Mouse (Mus musculus): Measurements from ENCODE around the gene Fam222b. TPM values are rescaled to one million over a fixed set of nuclear protein-coding genes. Genes with fewer than 3 reads are reported as not detected.

Fam222b gene
- polyA plus RNA-seq, 1 experiment from 2014 or later: 27.6 TPM

GRCm38 (mm10) chr11:78163681-78164603, 69.5 kb downstream of the Fam222b start:
- peaks cover 48% of the 10 kb centered on the region for H3K36me3 ChIP-seq
- peak overlapping the region; percentile 99 for H3K27ac ChIP-seq (replicated peaks)
- WGBS: under 1% methylated on average over 22 of the region's 22 CpGs
- H3K4me1 ChIP-seq: peaks cover 54% of the 10 kb centered on the region
- no peaks in the 10 kb centered on the region for H3K9me3 ChIP-seq (replicated peaks)
- H3K4me3 ChIP-seq: peak overlapping the region; percentile 99
- DNase-seq (ENCODE audit: low spot score): peak; percentile 85
- H3K27me3 ChIP-seq (ENCODE audit: low read depth, poor library complexity, severe bottlenecking): peaks cover 22% of the 10 kb centered on the region; the same call in 1 of the 2 replicates

DNA sequence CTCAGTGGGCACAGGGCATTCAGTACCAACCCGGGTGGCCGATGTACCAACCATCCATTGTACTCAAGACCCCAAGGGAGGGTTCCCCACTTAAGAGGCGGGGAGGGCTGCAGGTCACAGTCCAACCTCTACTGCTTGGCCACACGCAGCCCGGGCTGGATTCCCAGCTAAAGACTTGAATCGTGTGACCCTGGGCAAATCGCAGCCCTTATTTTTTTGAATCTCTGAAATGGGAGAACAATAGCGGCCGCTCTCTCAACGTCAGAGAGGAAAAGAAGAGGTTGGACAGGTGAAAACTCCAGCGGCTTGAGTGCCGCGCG, 70.1 kb downstream of the Fam222b start:
- peak overlapping the region; percentile 99 for H3K4me3 ChIP-seq
- H3K9me3 ChIP-seq (replicated peaks): no peaks in the 10 kb centered on the region
- peaks cover 52% of the 10 kb centered on the region for H3K4me1 ChIP-seq
- H3K36me3 ChIP-seq: peaks cover 41% of the 10 kb centered on the region
- H3K27me3 ChIP-seq (ENCODE audit: low read depth, poor library complexity, severe bottlenecking): peaks cover 22% of the 10 kb centered on the region; the same call in 1 of the 2 replicates
- H3K27ac ChIP-seq (replicated peaks): peak overlapping the region; percentile 99
- WGBS: under 1% methylated on average over 14 of the region's 14 CpGs
- DNase-seq (ENCODE audit: low spot score): peak; percentile 48

GRCm38 (mm10) chr11:78164924-78165760, 70.7 kb downstream of the Fam222b start, which contains the start of gene Traf4:
Gene Traf4, minus strand, starts transcription at chr11:78165589.
- Histone ChIP-seq H3K9me3 (replicated peaks) (no peaks in the 10 kb centered on the region), H3K4me1 (peaks cover 51% of the 10 kb centered on the region), H3K27ac (replicated peaks) (peak within 1 kb of the TSS; percentile 99), H3K27me3 (ENCODE audit: low read depth, poor library complexity, severe bottlenecking) (peaks cover 22% of the 10 kb centered on the region; the same call in 1 of the 2 replicates), H3K36me3 (peaks cover 36% of the 10 kb centered on the region), H3K4me3 (peak within 1 kb of the TSS; percentile 99)
- 0% methylated on average over 78 of the region's 78 CpGs for WGBS
- DNase-seq (ENCODE audit: low spot score): peak; percentile 90

- Histone ChIP-seq H3K4me1 (peaks cover 51% of the 10 kb centered on the region), H3K36me3 (peaks cover 30% of the 10 kb centered on the region), H3K4me3 (peak overlapping the region; percentile 99), H3K9me3 (replicated peaks) (no peaks in the 10 kb centered on the region), H3K27ac (replicated peaks) (peak overlapping the region; percentile 99), H3K27me3 (ENCODE audit: low read depth, poor library complexity, severe bottlenecking) (peaks cover 22% of the 10 kb centered on the region; the same call in 1 of the 2 replicates)
- DNase-seq (ENCODE audit: low spot score): no peak
- 3% methylated on average over 16 of the region's 16 CpGs for WGBS
Measured at GRCm38 (mm10) chr11:78165761-78166109, 71.3 kb downstream of the Fam222b start.

DNA sequence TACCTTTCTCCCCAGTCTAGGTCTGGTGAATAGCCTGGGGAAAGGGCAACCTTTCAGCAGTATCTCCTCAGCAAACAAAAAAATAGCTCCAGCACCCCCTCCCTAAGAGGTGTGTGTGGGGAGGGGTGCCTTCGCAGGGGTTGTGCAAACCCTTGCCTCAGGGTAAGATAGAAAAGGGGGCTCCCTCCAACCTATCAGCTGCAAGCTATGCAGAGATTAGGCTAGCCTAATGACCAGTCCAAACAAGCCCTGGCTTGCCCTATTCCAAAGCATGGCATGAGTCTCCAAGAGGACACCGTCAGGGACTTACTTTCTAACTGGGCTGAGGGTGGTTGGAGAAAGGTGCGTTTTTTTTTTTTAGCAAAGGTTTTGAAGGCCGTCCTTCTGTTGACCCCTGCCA, 71.7 kb downstream of the Fam222b start:
- Histone ChIP-seq H3K4me1 (peaks cover 49% of the 10 kb centered on the region), H3K27me3 (ENCODE audit: low read depth, poor library complexity, severe bottlenecking) (peaks cover 22% of the 10 kb centered on the region; the same call in 1 of the 2 replicates), H3K36me3 (peaks cover 25% of the 10 kb centered on the region), H3K9me3 (replicated peaks) (no peaks in the 10 kb centered on the region), H3K27ac (replicated peaks) (peak overlapping the region; percentile 99), H3K4me3 (peak overlapping the region; percentile 99)
- no peak for DNase-seq (ENCODE audit: low spot score)
- 51% methylated on average over 4 of the region's 4 CpGs for WGBS

- DNase-seq (ENCODE audit: low spot score): no peak
Measured at GRCm38 (mm10) chr11:78166640-78167039, 72.2 kb downstream of the Fam222b start.

DNA sequence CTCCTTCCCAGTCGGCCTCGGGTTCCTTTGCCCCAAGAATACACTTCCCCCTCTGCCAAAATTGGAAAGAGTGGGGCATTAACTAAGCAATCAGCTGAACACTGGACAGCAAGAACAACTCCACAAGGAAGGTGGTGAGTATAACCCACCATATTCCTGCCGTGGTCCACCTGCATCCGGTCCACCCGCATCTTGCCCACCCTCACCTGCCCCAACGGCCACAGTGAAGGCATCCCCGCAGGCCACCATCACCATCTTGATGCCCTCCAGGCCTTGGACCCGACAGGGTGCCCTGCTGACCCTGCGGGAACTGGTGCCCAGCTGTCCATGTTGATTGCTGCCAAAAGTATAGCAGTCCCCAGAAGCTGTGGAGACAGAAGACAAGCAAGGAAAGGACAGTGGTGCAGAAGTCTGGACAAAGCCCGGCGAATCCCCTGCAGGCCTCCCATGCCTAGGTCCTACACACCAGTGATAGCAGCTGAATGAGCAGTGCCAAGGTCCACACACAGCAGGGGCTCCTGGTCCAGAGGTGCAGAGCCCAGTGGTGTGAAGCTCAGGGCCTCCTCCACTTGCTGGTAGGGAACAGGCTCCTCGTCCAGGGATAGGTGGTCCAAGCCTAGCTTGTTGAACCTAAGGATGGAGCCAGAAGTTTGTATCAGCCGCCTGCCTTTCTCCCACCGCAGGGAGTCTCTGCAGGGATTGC, 72.9 kb downstream of the Fam222b start:
- H3K27ac ChIP-seq (replicated peaks): no peak overlapping the region
- H3K4me3 ChIP-seq: no peak overlapping the region
- WGBS: 84% methylated on average over 14 of the region's 14 CpGs

More at GRCm38 (mm10) chr11:78166640-78167039, 72.2 kb downstream of the Fam222b start:
- H3K4me1 ChIP-seq: peaks cover 47% of the 10 kb centered on the region
- peaks cover 21% of the 10 kb centered on the region for H3K36me3 ChIP-seq
- no peaks in the 10 kb centered on the region for H3K9me3 ChIP-seq (replicated peaks)
- no peak overlapping the region; the same call in 1 of the 2 replicates for H3K4me3 ChIP-seq
- H3K27ac ChIP-seq (replicated peaks): no peak overlapping the region
- 76% methylated on average over 6 of the region's 6 CpGs for WGBS
- peaks cover 22% of the 10 kb centered on the region; the same call in 1 of the 2 replicates for H3K27me3 ChIP-seq (ENCODE audit: low read depth, poor library complexity, severe bottlenecking)

DNA sequence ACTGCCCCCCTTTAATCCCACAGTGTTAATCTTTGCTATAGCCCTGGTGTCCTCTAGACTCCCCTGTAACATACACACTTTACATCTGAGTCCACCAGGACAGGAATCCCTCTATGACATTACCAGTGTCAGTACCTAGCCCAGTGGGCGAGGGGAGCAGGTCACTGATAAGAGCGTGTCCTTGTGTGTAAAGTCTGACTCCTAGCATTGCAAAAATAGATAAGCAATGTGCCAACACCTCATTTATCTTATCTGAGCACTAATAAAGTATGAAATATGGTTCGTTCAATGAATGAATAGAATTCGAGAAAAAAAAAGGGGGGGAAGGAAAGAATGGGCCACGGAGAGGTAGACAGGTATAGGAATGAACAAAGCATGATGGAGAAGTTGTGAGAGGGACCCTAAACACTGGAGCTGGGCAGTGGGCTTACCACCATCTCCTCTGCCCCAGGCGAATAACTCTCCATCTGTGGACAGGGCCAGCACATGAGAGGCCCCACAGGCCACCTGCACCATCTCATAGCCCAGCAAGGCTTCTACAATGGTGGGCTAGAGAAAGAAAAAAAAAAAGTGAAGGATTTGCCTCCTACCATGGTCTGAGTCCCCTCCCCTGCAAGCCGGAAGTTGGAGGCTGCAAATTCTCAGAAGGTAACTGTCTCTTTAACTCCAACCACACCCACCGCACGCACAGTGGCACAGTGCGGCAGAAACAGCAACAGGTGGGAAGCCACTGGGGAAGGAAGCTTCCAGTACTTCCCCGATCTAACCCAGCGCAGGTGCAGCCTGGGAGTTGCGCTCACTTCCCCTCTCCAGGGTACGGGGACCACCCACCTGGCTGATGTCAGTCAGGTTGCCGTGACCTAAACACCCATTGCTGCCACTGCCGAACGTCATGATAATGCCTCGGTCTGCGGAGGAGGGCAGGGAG, 74.3 kb downstream of the Fam222b start:
- Histone ChIP-seq H3K36me3 (no peaks in the 10 kb centered on the region), H3K4me1 (peaks cover 33% of the 10 kb centered on the region), H3K4me3 (no peak overlapping the region), H3K9me3 (replicated peaks) (no peaks in the 10 kb centered on the region), H3K27ac (replicated peaks) (no peak overlapping the region), H3K27me3 (ENCODE audit: low read depth, poor library complexity, severe bottlenecking) (peaks cover 22% of the 10 kb centered on the region; the same call in 1 of the 2 replicates)
- 62% methylated on average over 19 of the region's 19 CpGs for WGBS
- no peak for DNase-seq (ENCODE audit: low spot score)

More for the DNA sequence above, 72.9 kb downstream of the Fam222b start:
- no peak for DNase-seq (ENCODE audit: low spot score)
- Histone ChIP-seq H3K36me3 (peaks cover 13% of the 10 kb centered on the region), H3K9me3 (replicated peaks) (no peaks in the 10 kb centered on the region), H3K27me3 (ENCODE audit: low read depth, poor library complexity, severe bottlenecking) (peaks cover 22% of the 10 kb centered on the region; the same call in 1 of the 2 replicates), H3K4me1 (peaks cover 47% of the 10 kb centered on the region)

DNA sequence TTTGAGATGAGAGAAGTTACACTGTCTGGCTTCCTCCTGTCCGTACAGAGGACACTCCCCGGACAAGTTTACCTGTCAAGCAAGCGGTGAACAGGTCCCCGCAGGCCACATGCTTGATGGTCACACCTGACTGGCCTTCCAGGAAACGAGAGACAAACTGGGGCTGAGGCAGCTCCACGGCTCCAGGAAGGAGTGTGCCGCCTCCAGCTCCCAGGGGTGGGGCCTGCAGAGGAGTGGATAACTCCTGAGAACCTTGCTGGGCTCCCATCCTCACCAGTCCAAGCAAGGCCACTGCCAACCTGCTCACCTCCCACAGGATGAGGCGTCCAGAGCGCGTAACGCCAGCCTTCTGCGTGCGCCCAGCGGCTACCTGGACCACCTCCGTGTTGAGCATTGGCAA, 75.8 kb downstream of the Fam222b start:
- WGBS: 94% methylated on average over 15 of the region's 15 CpGs
- Histone ChIP-seq H3K4me3 (no peak overlapping the region), H3K27ac (replicated peaks) (no peak overlapping the region), H3K4me1 (peaks cover 28% of the 10 kb centered on the region), H3K27me3 (ENCODE audit: low read depth, poor library complexity, severe bottlenecking) (peaks cover 22% of the 10 kb centered on the region; the same call in 1 of the 2 replicates), H3K9me3 (replicated peaks) (no peaks in the 10 kb centered on the region), H3K36me3 (no peaks in the 10 kb centered on the region)
- DNase-seq (ENCODE audit: low spot score): no peak

DNA sequence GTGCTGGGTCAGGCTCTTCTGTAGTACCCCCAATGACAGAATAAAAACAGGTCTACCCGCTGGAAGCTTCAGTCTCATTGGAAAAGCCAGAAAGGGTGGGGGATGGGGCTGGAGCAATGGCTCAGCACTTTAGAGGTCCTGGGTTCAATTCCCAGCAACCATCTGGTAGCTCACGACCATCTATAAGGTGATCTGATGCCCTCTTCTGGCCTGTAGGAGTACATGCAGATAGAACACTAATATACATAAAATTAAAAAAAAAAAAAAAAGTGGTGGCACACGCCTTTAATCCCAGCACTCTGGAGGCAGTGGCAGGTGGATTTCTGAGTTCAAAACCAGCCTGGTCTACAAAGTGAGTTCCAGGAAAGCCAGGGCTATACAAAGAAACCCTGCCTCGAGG, 76.9 kb downstream of the Fam222b start:
- Histone ChIP-seq H3K4me1 (peaks cover 25% of the 10 kb centered on the region), H3K9me3 (replicated peaks) (no peaks in the 10 kb centered on the region), H3K27me3 (ENCODE audit: low read depth, poor library complexity, severe bottlenecking) (peaks cover 18% of the 10 kb centered on the region; the same call in 1 of the 2 replicates), H3K36me3 (no peaks in the 10 kb centered on the region), H3K4me3 (no peak overlapping the region), H3K27ac (replicated peaks) (no peak overlapping the region)
- 67% methylated on average over 4 of the region's 4 CpGs for WGBS
- no peak for DNase-seq (ENCODE audit: low spot score)

GRCm38 (mm10) chr11:78172034-78172747, 77.7 kb downstream of the Fam222b start:
- no peaks in the 10 kb centered on the region for H3K36me3 ChIP-seq
- H3K4me3 ChIP-seq: no peak overlapping the region
- no peak overlapping the region for H3K27ac ChIP-seq (replicated peaks)
- DNase-seq (ENCODE audit: low spot score): no peak
- peaks cover 28% of the 10 kb centered on the region for H3K4me1 ChIP-seq
- H3K27me3 ChIP-seq (ENCODE audit: low read depth, poor library complexity, severe bottlenecking): peaks cover 9% of the 10 kb centered on the region; the same call in 1 of the 2 replicates
- H3K9me3 ChIP-seq (replicated peaks): no peaks in the 10 kb centered on the region
- 77% methylated on average over 16 of the region's 16 CpGs for WGBS
